Mouse (Mus musculus): ENCODE results near the gene Gsk3a.

Gsk3a gene

GRCm38 (mm10) chr7:25227523-25228300, 9.9 kb downstream of the Gsk3a start:
- in situ Hi-C loops (cut with MboI; ENCODE audit: low sequenced_read_pairs) = no loop called here

- in situ Hi-C loops (cut with MboI; ENCODE audit: low sequenced_read_pairs) = no loop called here
Measured at GRCm38 (mm10) chr7:25222275-25222967, 15.2 kb downstream of the Gsk3a start.

GRCm38 (mm10) chr7:25221102-25221883, 16.4 kb downstream of the Gsk3a start, which contains the start of gene Zfp526:
Gene Zfp526, plus strand, starts transcription at chr7:25221425.
- in situ Hi-C loops (cut with MboI; ENCODE audit: low sequenced_read_pairs) = no loop called here

- in situ Hi-C loops (cut with MboI; ENCODE audit: low sequenced_read_pairs) = no loop called here
Measured at GRCm38 (mm10) chr7:25220457-25221101, 17.1 kb downstream of the Gsk3a start, which contains the start of gene Dedd2. Gene Dedd2, minus strand, starts transcription at chr7:25220615.

DNA sequence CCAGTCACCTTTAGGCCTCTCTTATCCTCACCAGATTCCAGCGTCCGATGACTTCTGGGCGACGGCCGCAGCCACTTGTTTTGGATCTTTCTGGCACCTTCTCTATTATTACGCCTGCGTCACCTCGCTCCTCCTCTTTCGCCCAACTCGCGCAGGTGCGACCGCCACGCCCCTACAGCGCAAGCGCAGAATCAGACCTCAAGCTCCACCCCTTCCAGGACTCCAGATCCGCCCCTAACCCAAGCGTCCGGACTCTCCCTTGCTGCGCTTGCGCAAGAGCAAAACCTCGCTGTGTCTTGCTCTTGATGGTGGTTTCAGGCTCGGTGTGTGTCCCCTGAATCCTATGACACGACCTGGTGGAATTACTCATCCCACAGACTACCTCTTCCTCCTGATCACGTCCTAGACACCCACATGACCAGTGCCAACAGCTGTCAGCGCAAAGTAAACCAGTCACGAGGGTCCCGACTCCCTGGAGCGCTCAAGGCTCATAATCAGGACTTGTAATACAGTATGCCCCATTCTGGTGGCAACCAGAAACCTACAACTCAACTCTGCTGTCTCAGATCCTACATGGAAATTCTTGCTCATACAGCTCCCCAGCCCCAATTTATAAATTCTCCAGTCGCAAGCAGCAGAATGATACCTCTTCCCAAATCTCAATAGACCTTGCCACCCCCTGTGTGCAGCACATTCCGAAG, 17.7 kb downstream of the Gsk3a start:
- in situ Hi-C loops (cut with MboI; ENCODE audit: low sequenced_read_pairs) = no loop called here

GRCm38 (mm10) chr7:25219416-25219750, 18.3 kb downstream of the Gsk3a start:
- in situ Hi-C loops (cut with MboI; ENCODE audit: low sequenced_read_pairs) = no loop called here

- in situ Hi-C loops (cut with MboI; ENCODE audit: low sequenced_read_pairs) = no loop called here
Measured at GRCm38 (mm10) chr7:25218705-25219415, 18.8 kb downstream of the Gsk3a start.

- in situ Hi-C loops (cut with MboI; ENCODE audit: low sequenced_read_pairs) = no loop called here
Measured at GRCm38 (mm10) chr7:25217653-25218395, 19.8 kb downstream of the Gsk3a start.

DNA sequence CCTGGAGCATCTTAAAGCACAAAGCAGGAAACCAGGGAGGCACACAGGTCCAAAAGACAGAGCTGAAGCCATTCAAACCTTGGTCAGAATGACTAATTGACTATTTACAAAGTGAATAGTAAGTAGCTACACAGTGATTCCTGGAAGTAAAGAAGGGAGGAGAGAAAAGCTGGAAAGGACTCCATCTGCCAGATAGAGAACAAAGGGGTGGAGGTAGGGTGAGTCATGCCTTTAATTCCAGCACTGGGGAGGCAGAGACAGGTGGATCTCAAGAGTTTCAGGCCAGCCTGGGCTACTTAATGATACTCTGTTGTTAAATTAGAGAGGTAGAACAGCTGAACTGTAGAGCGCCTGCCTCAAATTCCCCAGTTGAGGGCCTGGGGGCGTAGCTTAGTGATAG, 23.5 kb downstream of the Gsk3a start:
- in situ Hi-C loops (cut with MboI; ENCODE audit: low sequenced_read_pairs) = no loop called here

- in situ Hi-C loops (cut with MboI; ENCODE audit: low sequenced_read_pairs) = no loop called here
Measured at GRCm38 (mm10) chr7:25213099-25213498, 24.6 kb downstream of the Gsk3a start.

DNA sequence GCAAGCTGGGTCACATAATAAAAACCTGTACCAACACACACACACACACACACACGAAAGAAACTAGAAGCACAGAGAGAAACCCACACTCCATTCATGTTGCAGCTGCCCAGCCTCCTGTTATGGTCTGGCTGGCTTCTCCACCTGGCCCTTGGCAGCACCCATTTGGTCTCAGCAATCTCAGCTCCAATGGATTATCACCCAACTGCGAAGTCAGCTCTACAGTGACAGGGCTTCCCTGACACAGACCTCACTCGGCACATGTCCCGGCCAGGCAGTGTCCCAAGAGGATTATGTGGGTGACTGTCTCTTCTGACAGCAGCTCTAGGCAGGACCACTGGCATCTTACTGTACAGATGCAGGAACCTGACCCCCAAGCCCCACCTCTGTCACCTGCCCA, 27.2 kb downstream of the Gsk3a start:
- in situ Hi-C loops (cut with MboI; ENCODE audit: low sequenced_read_pairs) = no loop called here

DNA sequence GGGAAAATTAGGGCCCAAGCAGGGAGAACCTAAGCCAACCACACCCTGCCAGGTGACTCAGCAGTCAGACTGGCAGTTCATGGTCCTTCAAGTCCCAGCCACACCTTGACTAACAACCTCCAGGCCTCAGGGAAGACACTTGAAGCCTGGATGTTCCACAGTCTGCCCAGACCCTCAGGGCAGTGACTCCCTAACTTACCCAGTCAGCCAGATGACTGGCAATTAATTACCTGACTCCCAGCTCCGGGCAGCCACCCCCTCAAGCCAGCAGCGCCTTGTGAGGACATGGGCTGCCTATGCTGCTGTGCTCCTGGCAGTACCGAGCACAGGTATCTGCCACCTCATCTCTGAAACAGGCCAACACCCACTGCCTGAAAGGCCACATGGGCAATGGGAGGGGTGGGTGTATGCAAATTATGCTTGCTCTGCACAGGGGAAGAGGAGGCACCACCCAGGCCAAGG, 28.5 kb downstream of the Gsk3a start:
- in situ Hi-C loops (cut with MboI; ENCODE audit: low sequenced_read_pairs) = no loop called here

DNA sequence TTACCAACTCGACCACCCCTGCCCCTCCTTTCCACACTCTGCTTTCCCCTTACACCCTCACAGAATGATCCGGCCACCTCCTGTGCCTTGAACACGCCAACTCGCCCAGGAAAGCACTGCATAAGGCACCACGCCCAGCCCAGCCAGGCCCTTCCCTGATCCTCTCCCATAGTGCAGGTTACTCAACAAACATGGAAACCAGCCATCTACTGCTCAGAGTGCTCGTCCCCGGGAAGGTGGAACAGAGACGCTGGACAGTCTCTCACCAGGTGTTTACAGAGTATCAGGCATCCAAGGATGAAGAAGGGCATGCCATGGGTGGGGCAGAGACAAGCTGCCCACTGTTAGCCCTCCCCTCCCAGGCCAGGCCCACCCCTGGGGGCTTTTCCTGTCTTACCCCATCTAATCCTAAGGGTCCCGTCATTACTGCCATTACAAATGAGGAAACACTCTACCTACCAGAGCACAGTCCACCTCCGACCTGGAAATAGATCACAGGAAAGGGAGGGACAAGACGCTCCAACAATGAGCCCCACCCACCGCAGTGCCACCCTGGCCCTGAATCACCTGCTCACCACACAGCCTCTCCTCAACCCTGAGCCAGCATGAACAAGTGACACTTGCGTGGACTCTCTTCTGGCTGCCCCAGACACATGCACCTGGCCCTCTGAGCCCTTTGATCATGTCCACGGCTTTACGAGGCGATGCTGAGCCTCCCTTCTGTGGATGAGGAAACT, 31.4 kb downstream of the Gsk3a start:
- in situ Hi-C loops (cut with MboI; ENCODE audit: low sequenced_read_pairs) = no loop called here

- in situ Hi-C loops (cut with MboI; ENCODE audit: low sequenced_read_pairs) = no loop called here
Measured at GRCm38 (mm10) chr7:25205355-25206093, 32.1 kb downstream of the Gsk3a start.

DNA sequence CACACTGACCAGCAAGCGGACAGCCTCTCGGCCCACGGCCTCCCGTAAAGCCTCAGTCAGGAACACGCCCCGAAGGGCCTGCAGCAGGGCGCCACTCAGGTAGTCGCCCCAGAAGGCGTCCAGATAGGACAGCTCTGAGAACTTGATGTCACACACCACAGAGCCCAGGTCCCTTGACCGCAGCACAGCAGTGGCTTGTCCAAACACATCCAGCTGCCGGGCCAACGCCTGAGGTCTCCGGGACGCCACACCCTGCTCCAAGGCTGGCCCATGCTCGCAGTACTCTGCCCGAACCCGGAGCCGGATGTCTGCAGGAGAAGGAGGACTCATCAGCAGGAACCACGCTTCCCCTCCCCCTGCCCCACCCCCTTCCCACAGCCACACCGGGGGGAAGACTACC, 34.0 kb downstream of the Gsk3a start:
- in situ Hi-C loops (cut with MboI; ENCODE audit: low sequenced_read_pairs) = no loop called here

GRCm38 (mm10) chr7:25197384-25198018, 40.1 kb downstream of the Gsk3a start:
- in situ Hi-C loops (cut with MboI; ENCODE audit: low sequenced_read_pairs) = no loop called here

DNA sequence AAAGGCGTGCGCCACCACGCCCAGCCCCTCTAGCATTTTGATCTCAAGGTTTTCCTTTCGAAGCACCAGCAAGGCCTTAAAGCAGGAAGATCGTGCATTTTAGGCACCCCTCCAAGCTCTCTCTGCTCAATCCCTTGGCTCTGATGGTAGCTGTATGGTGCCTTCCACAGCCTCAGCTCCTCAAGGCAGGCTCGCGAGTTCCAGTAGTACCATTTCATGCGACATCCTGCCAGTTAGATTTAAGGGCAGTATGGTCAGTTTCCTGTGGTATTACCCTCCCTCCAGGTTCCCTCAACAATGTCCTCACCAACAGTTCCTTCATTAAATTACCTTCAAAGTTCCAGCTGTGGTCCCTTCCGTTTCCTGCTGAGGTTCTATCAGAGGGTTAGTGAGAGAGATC, 41.5 kb downstream of the Gsk3a start:
- in situ Hi-C loops (cut with MboI; ENCODE audit: low sequenced_read_pairs) = no loop called here
